Mouse (Mus musculus): ENCODE measurements around the gene Gm9733.

DNA sequence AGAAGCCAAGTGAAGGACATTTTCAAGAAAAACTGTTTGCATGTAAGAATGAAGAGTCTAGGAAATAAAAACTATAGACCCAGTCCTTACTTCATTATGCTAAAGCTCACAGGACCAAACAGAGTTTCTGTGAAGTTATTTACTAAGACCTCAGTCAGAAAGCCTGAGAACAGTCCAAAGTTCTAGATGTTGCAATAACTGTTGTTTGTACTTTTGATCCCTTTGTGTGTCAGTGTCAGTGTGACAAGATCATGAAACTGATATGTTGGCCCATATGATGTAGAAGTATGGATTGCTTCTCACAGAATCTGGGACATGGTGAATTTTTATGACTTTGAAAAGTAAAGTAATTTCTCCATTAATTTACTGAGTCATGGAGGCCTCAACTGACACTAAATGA lies 2.6 kb downstream of the Gm9733 start:
- TF ChIP-seq CTCF (IDR thresholded peaks at IDR 0.05; ENCODE audit: low read depth) (no peak), EP300 (IDR thresholded peaks at IDR 0.05; ENCODE audit: low read depth) (no peak)

Data from liver, embryonic 14.5 days (tissue).